Mouse (Mus musculus): ENCODE results near the gene Pex7.

DNA sequence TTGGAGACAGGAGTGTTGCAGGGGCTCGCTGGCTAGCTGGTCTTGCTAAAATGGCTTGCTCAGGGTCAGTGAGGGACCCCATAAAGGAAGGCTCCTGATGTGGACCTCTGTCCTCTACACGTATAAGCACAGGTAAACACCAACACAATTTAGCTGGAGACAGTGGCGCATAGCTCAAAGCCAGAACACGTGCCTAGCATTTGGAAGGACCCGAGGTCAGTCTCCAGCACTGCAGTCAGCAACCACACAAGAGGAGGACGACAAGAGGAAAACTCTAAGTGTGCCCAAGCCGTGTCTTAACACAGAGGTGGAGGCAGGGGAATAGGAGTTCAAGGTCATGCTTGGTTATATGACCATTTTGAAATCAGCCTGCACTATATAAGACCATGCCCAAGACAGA lies 32.6 kb upstream of the Pex7 start:
- TF ChIP-seq CTCF (IDR thresholded peaks at IDR 0.05; ENCODE audit: insufficient read depth, low read length) (no peak), POLR2A (IDR thresholded peaks at IDR 0.05; ENCODE audit: borderline replicate concordance, extremely low read depth, low read depth, low read length) (no peak)
